In genomic region chr4:87648919-87649318, GRCm38 (mm10) we compare ENCODE assay signal across 11 mouse cellular contexts.
DNase-seq lines count a peak whose midpoint lies in the region; ATAC-seq lines count a peak whose summit lies in the region.
"Had no signal": no experiment of that assay in that cellular context is flagged by ENCODE, and none has a peak within 500 bp of the region (broad histone marks: within the 10 kb centered on the region; RNA-seq: fewer than 3 reads in every experiment).

No protein-coding gene starts in this region.

- ATAC-seq in kidney, embryonic 15.5 days (replicated peaks; ENCODE audit: low FRiP score): no peak
- ATAC-seq in forebrain, embryonic 14.5 days: peak; percentile 2; the same call in 1 of the 2 replicates
- ATAC-seq in limb, embryonic 12.5 days (ENCODE audit: insufficient number of reproducible peaks, insufficient read depth, low FRiP score, low TSS enrichment, low read depth): no peak
- ATAC-seq in stomach, embryonic 14.5 days (ENCODE audit: insufficient number of reproducible peaks, insufficient read depth, low FRiP score, low read depth): peak; percentile 29; the same call in 1 of the 2 replicates
- ATAC-seq: activated CD4-positive, CD25-positive, alpha-beta regulatory T cell, adult 4 months had no signal

- H3K9me3 ChIP-seq in kidney, embryonic 15.5 days (replicated peaks): no peaks in the 10 kb centered on the region
- no peaks in the 10 kb centered on the region for H3K9me3 ChIP-seq in forebrain, embryonic 14.5 days (replicated peaks; ENCODE audit: control insufficient read depth, low read length)
- H3K9me3 ChIP-seq in limb, embryonic 12.5 days: no peaks in the 10 kb centered on the region
- H3K9me3 ChIP-seq in stomach, embryonic 14.5 days (ENCODE audit: control insufficient read depth, low read depth, low read length): no peaks in the 10 kb centered on the region

- no peak overlapping the region for H3K27ac ChIP-seq in kidney, embryonic 15.5 days
- H3K27ac ChIP-seq in forebrain, embryonic 14.5 days (ENCODE audit: low read depth, low read length): peak overlapping the region; percentile 80
- no peak overlapping the region for H3K27ac ChIP-seq in limb, embryonic 12.5 days
- no peak overlapping the region for H3K27ac ChIP-seq in stomach, embryonic 14.5 days (ENCODE audit: low read length)
- H3K27ac ChIP-seq: macrophage had no signal

- peaks cover 23% of the 10 kb centered on the region for H3K27me3 ChIP-seq in kidney, embryonic 15.5 days
- no peaks in the 10 kb centered on the region for H3K27me3 ChIP-seq in forebrain, embryonic 14.5 days (replicated peaks; ENCODE audit: control insufficient read depth, insufficient read depth, low read length)
- H3K27me3 ChIP-seq in limb, embryonic 12.5 days: peaks cover 5% of the 10 kb centered on the region; the same call in 1 of the 2 replicates
- no peaks in the 10 kb centered on the region for H3K27me3 ChIP-seq in stomach, embryonic 14.5 days (ENCODE audit: control insufficient read depth, insufficient read depth, low read length)

- no peaks in the 10 kb centered on the region for H3K36me3 ChIP-seq in kidney, embryonic 15.5 days
- no peaks in the 10 kb centered on the region for H3K36me3 ChIP-seq in forebrain, embryonic 14.5 days (ENCODE audit: control insufficient read depth, insufficient read depth, low read length)
- no peaks in the 10 kb centered on the region for H3K36me3 ChIP-seq in limb, embryonic 12.5 days
- H3K36me3 ChIP-seq in stomach, embryonic 14.5 days (ENCODE audit: control insufficient read depth, insufficient read depth, low read length): no peaks in the 10 kb centered on the region

- H3K9ac ChIP-seq in kidney, embryonic 15.5 days: no peak overlapping the region
- H3K9ac ChIP-seq in forebrain, embryonic 14.5 days (ENCODE audit: low read length): no peak overlapping the region
- no peak overlapping the region for H3K9ac ChIP-seq in limb, embryonic 12.5 days (replicated peaks)
- H3K9ac ChIP-seq in stomach, embryonic 14.5 days (replicated peaks; ENCODE audit: low read depth, low read length): no peak overlapping the region

- no peak for DNase-seq in kidney, postnatal 4 days
- DNase-seq in forebrain, embryonic 14.5 days (ENCODE audit: low spot score): peak; percentile 51
- no peak for DNase-seq in spleen, adult 12 weeks (ENCODE audit: low spot score)
- no peak for DNase-seq in layer of hippocampus, adult 9-10 months (ENCODE audit: low spot score)
- DNase-seq: cerebellum, adult 11 months had no signal

- H3K4me1 ChIP-seq in kidney, embryonic 15.5 days: peaks cover 25% of the 10 kb centered on the region
- peaks cover 36% of the 10 kb centered on the region for H3K4me1 ChIP-seq in forebrain, embryonic 14.5 days (ENCODE audit: control insufficient read depth, insufficient read depth, low read length)
- H3K4me1 ChIP-seq in limb, embryonic 12.5 days (replicated peaks): peaks cover 17% of the 10 kb centered on the region
- H3K4me1 ChIP-seq in stomach, embryonic 14.5 days (ENCODE audit: control insufficient read depth, insufficient read depth, low read length): peaks cover 6% of the 10 kb centered on the region; the same call in 1 of the 2 replicates

- peak overlapping the region; percentile 66; the same call in 1 of the 2 replicates for H3K4me2 ChIP-seq in kidney, embryonic 15.5 days
- H3K4me2 ChIP-seq in forebrain, embryonic 14.5 days (ENCODE audit: low read length): peak overlapping the region; percentile 56; the same call in 1 of the 2 replicates
- H3K4me2 ChIP-seq in limb, embryonic 12.5 days: peak overlapping the region; percentile 64
- peak overlapping the region; percentile 64; the same call in 1 of the 2 replicates for H3K4me2 ChIP-seq in stomach, embryonic 14.5 days (replicated peaks; ENCODE audit: low read depth, low read length)

- H3K4me3 ChIP-seq in kidney, embryonic 15.5 days (replicated peaks): no peak overlapping the region
- H3K4me3 ChIP-seq in forebrain, embryonic 14.5 days (ENCODE audit: low read depth, low read length): no peak overlapping the region
- no peak overlapping the region for H3K4me3 ChIP-seq in limb, embryonic 12.5 days (replicated peaks)
- no peak overlapping the region for H3K4me3 ChIP-seq in stomach, embryonic 14.5 days (ENCODE audit: low read depth, low read length)
- H3K4me3 ChIP-seq: erythroblast, embryonic 14.5 days had no signal

Comparison
In these comparisons a context has a peak if more than half of its experiments do, and no peak if none do; other contexts are left out.
1. ATAC-seq: peak in forebrain, embryonic 14.5 days (single experiment) and stomach, embryonic 14.5 days (single experiment); none in kidney, embryonic 15.5 days (single experiment) and limb, embryonic 12.5 days (single experiment).
2. Peak in every context shown above with its lines, with median percentiles within 50 percentile points of each other: H3K4me2 ChIP-seq.